Mouse (Mus musculus): ENCODE results near the gene Hsd11b2.
A peak's percentile ranks its signal among the peaks of the same experiment; 100 is the strongest.

DNA sequence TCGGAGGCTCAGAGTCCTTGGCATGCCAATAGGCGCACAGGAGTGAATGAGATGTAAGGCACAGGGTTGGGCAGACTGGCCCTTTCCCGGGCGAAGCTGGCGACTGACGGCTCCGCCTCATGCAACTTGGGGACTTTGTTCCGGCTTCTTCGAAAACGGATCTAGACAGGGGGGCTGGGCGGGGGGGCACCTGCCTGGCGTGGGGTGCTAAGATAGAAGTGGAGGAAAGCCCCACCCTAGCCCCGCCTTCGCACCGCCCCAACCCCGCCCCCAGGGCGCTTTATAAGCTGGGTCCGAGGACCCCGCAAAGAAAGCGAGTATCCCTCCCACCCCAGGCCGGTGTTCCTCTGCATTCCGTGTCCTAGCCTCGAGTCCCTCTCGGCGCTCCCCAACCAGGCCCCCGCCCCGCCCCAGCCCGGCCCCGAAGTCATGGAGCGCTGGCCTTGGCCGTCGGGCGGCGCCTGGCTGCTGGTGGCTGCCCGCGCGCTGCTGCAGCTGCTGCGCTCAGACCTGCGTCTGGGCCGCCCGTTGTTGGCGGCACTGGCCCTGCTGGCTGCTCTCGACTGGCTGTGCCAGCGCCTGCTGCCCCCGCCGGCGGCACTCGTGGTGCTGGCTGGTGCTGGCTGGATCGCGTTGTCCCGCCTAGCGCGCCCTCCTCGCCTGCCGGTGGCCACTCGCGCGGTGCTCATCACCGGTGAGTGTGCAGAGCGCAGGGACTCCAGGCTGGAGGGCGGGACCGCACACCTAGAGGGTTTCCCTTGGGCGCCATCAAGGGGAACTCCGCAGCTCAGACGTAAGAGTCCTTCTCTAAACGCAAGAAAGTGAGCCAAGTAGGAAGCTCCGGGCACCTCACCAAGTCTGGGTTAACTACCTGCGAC, at the start of gene Hsd11b2:
- TF ChIP-seq EP300 (IDR thresholded peaks at IDR 0.05; ENCODE audit: low read depth) (no peak), CTCF (IDR thresholded peaks at IDR 0.05; ENCODE audit: low read depth) (0 out of 2 replicates have a peak, but pooled peaks have one; percentile 12)
